Mouse (Mus musculus): Measurements from ENCODE around the gene Gm12216. TPM values are rescaled to one million over a fixed set of nuclear protein-coding genes. Genes with fewer than 3 reads are reported as not detected.
A peak's percentile ranks its signal among the peaks of the same experiment; 100 is the strongest.
"Not testable (repeated sequence)": the region's sequence is repeated elsewhere in the genome, so short reads cannot be mapped to it uniquely, and the experiment has no call there.

Gene Gm12216
- polyA plus RNA-seq (2015; fragmentation: Nextera tagmentation; extraction: Ambion mirVana) = 1.7 and 2.4 TPM in 2 replicates

DNA sequence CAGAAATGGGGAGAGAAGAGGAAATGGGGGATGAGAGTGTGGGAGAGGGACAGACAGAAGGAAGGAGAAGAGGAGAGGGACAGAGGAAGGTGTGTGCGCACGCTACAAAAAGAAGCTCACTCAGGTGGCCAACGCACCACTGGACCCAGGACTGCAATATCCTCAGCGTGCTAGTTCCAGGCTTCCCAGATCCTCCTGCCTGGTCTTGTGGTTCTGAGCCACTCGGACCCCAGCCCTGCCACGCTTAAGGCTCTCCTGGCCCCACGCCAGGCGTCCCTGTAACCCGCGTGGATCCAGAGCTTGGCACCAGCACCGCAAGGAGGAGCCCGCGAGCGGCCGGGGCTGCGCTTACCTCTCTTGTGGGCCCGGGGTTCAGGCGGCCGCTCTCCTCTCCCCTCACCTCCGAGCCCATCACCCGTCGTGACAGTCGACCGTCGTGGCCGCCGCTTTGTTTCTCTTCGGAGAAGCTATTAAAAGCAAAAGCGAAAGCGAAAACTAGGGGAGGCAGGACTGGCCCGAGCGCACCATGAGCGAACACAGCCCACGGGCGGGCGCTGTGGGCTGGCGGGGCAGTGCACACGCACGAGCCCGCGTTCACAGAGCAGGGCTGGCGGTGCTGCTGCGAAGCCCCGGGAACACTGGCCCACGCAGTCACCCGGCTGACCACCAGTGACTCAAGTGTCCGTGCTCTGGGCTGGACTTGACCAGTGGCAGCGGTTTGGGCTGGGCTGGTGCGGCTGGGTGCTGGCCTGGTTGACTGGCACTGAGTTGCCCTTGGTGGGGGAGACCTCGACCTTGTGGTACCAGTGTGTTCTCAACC lies at the start of gene Gm12216:
Gene Gm12216 (minus strand): TSS at position 496 of the 820 bp plus-strand sequence.
- Histone ChIP-seq H3K4me2 (ENCODE audit: low read depth, low read length) (peak within 1 kb of the TSS; percentile 81), H3K9ac (ENCODE audit: low read depth, low read length) (peak within 1 kb of the TSS; percentile 80), H3K27ac (ENCODE audit: low read length) (peak within 1 kb of the TSS; percentile 28; the same call in 1 of the 2 replicates), H3K4me3 (ENCODE audit: low read length) (peak within 1 kb of the TSS; percentile 60)
- ATAC-seq = peak; percentile 78
- not testable (repeated sequence) for H3K27me3 ChIP-seq (replicated peaks; ENCODE audit: control insufficient read depth, insufficient read depth, low read length); H3K36me3 ChIP-seq (ENCODE audit: control insufficient read depth, insufficient read depth, low read length); H3K9me3 ChIP-seq (ENCODE audit: control insufficient read depth, low read length); H3K4me1 ChIP-seq (ENCODE audit: control insufficient read depth, insufficient read depth, low read length)
- 12% methylated on average over 38 of the region's 50 CpGs for WGBS

DNA sequence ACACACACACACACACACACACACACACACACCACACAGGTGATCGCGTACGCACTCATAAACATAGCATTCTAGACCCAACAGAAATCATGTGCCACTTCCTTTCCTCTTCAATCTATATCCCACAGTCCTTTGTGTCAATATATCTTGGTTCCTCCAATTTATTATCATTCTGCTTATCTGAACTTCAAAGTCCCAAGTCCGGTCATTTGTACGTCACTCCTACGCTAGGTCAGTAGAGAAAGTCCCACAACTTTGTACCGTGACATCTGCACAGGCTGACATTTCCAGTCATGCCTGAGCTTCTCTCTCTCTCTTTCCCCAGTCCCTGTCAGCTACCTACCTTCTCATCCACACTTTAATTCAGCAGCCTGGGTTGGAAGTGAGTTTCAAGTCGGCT lies 49.6 kb upstream of the Gm12216 start:
- Histone ChIP-seq H3K27ac (ENCODE audit: low read length) (peak overlapping the region; percentile 43; the same call in 1 of the 2 replicates), H3K9ac (ENCODE audit: low read depth, low read length) (no peak overlapping the region), H3K27me3 (replicated peaks; ENCODE audit: control insufficient read depth, insufficient read depth, low read length) (no peaks in the 10 kb centered on the region), H3K4me3 (ENCODE audit: low read length) (no peak overlapping the region), H3K9me3 (ENCODE audit: control insufficient read depth, low read length) (no peaks in the 10 kb centered on the region), H3K36me3 (ENCODE audit: control insufficient read depth, insufficient read depth, low read length) (no peaks in the 10 kb centered on the region), H3K4me2 (ENCODE audit: low read depth, low read length) (no peak overlapping the region), H3K4me1 (ENCODE audit: control insufficient read depth, insufficient read depth, low read length) (peaks cover 13% of the 10 kb centered on the region)
- peak; percentile 57 for ATAC-seq
- WGBS = 71% methylated on average over 8 of the region's 8 CpGs

DNA sequence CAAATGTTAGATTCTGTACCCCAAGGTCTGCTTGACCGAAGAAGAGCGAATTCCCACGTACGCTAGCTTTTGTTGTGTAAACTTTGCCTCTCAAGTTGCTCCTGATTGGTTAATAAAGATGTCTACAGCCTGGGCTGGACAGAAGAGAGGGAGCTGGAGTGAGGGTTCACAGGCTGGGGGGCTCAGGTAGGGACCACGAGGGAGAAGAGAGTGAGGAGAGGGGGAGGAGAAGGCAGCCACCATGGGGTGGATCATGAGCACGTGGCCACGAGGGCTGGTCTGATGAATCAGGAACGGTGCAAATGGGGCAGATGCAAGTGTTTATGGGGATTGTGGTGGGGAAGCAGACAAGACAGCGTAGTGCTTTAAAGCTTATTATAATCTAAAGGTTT lies 45.5 kb upstream of the Gm12216 start:
- H3K4me3 ChIP-seq (ENCODE audit: low read length) = no peak overlapping the region
- no peak overlapping the region for H3K9ac ChIP-seq (ENCODE audit: low read depth, low read length)
- no peaks in the 10 kb centered on the region for H3K9me3 ChIP-seq (ENCODE audit: control insufficient read depth, low read length)
- peak overlapping the region; percentile 76 for H3K27ac ChIP-seq (ENCODE audit: low read length)
- ATAC-seq = peak; percentile 8; the same call in 1 of the 2 replicates
- no peaks in the 10 kb centered on the region for H3K27me3 ChIP-seq (replicated peaks; ENCODE audit: control insufficient read depth, insufficient read depth, low read length)
- peaks cover 22% of the 10 kb centered on the region for H3K4me1 ChIP-seq (ENCODE audit: control insufficient read depth, insufficient read depth, low read length)
- H3K36me3 ChIP-seq (ENCODE audit: control insufficient read depth, insufficient read depth, low read length) = no peaks in the 10 kb centered on the region
- no peak overlapping the region for H3K4me2 ChIP-seq (ENCODE audit: low read depth, low read length)
- 55% methylated on average over 9 of the region's 9 CpGs for WGBS

DNA sequence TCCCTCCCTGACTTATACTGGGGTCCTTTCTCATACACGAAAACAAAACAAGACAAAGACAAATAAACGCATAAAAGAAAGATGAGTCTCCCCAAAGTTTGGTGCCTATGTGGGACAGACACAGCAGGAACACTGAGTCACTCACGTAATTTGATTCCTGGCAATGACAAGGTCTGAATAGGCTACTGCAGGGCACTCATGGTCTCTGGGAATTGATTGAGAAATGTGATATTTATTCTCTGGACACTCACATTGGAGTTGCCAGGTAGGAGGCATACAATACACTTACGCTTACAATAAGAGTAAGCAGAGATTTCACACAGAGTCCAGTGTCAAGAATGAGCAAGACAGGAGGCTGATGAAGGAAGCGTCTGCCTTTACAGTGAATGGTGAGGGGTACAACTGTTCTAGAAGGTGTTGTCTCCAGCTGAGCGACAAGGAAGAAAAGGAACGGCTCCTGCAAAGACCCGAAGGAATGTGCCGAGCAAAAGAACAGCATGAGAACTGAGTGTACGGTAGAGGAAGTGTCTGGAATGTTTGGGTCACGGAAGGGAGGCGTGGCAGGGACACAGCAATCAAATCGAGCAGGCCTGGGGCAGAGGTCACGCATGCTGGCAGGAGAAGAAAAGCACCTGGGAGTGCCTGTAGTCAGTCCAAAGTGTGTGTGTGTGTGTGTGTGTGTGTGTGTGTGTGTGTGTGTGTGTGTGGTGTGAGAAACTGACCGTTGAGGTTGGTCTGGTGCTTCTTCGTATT lies 44.9 kb upstream of the Gm12216 start:
- ATAC-seq = peak; percentile 93
- 28% methylated on average over 16 of the region's 16 CpGs for WGBS
- Histone ChIP-seq H3K4me3 (ENCODE audit: low read length) (no peak overlapping the region), H3K9ac (ENCODE audit: low read depth, low read length) (peak overlapping the region; percentile 45; the same call in 1 of the 2 replicates), H3K36me3 (ENCODE audit: control insufficient read depth, insufficient read depth, low read length) (no peaks in the 10 kb centered on the region), H3K4me2 (ENCODE audit: low read depth, low read length) (peak overlapping the region; percentile 35; the same call in 1 of the 2 replicates), H3K27me3 (replicated peaks; ENCODE audit: control insufficient read depth, insufficient read depth, low read length) (no peaks in the 10 kb centered on the region), H3K27ac (ENCODE audit: low read length) (peak overlapping the region; percentile 85), H3K4me1 (ENCODE audit: control insufficient read depth, insufficient read depth, low read length) (peaks cover 22% of the 10 kb centered on the region), H3K9me3 (ENCODE audit: control insufficient read depth, low read length) (no peaks in the 10 kb centered on the region)

DNA sequence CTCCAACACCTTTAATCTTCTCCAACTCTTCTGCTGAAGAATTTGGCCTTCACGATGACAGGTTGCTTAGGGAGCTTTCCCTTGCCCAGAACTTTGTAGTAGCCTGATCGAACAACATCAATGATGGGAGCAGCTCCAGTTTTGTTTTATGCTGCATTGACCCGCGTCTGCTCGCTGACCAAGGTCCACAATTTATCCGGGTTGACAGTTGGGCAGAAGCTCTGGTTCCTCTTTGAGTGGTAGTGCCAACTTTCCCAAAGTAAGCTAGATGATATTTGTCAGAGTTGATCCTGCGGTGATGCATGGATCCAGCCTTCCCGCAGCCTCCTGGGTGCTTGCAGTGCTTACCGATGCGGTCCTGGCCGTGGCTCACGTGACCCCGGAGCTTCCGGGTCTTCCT lies 43.7 kb upstream of the Gm12216 start:
- WGBS = 91% methylated on average over 14 of the region's 14 CpGs
- no peak for ATAC-seq
- H3K9ac ChIP-seq (ENCODE audit: low read depth, low read length) = no peak overlapping the region

DNA sequence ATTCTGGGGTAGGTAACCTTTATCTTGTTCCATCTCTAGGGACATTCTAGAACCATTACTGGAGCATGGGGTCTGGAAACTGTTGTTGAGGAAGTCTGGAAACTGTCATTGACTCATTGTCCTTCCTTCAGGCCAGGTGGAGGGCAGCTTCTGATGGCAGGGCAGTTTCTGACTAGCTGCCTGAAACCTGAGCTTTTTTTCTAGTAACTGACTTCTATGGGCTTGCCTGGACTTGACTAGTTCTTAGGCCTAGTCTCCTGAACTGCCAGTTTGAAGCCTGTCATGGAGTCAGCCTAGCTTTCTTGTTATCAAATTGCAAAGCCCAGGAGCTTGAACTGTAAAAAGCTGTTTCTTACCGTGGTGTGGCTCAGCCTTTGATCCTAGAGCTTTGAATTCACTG lies 41.9 kb upstream of the Gm12216 start:
- no peak overlapping the region for H3K4me3 ChIP-seq (ENCODE audit: low read length)
- no peaks in the 10 kb centered on the region for H3K27me3 ChIP-seq (replicated peaks; ENCODE audit: control insufficient read depth, insufficient read depth, low read length)
- H3K27ac ChIP-seq (ENCODE audit: low read length) = no peak overlapping the region
- no peaks in the 10 kb centered on the region for H3K36me3 ChIP-seq (ENCODE audit: control insufficient read depth, insufficient read depth, low read length)
- no peak for ATAC-seq
- H3K9me3 ChIP-seq (ENCODE audit: control insufficient read depth, low read length) = no peaks in the 10 kb centered on the region
- no peak overlapping the region for H3K4me2 ChIP-seq (ENCODE audit: low read depth, low read length)
- H3K9ac ChIP-seq (ENCODE audit: low read depth, low read length) = no peak overlapping the region
- WGBS = 42% methylated on average over 1 of the region's 1 CpGs
- H3K4me1 ChIP-seq (ENCODE audit: control insufficient read depth, insufficient read depth, low read length) = peaks cover 18% of the 10 kb centered on the region

More for the DNA sequence above, 43.7 kb upstream of the Gm12216 start:
- no peak overlapping the region for H3K4me3 ChIP-seq (ENCODE audit: low read length)
- H3K4me2 ChIP-seq (ENCODE audit: low read depth, low read length) = no peak overlapping the region
- H3K9me3 ChIP-seq (ENCODE audit: control insufficient read depth, low read length) = no peaks in the 10 kb centered on the region
- no peaks in the 10 kb centered on the region for H3K36me3 ChIP-seq (ENCODE audit: control insufficient read depth, insufficient read depth, low read length)
- peaks cover 18% of the 10 kb centered on the region for H3K4me1 ChIP-seq (ENCODE audit: control insufficient read depth, insufficient read depth, low read length)
- no peaks in the 10 kb centered on the region for H3K27me3 ChIP-seq (replicated peaks; ENCODE audit: control insufficient read depth, insufficient read depth, low read length)
- H3K27ac ChIP-seq (ENCODE audit: low read length) = peak overlapping the region; percentile 85; the same call in 1 of the 2 replicates

DNA sequence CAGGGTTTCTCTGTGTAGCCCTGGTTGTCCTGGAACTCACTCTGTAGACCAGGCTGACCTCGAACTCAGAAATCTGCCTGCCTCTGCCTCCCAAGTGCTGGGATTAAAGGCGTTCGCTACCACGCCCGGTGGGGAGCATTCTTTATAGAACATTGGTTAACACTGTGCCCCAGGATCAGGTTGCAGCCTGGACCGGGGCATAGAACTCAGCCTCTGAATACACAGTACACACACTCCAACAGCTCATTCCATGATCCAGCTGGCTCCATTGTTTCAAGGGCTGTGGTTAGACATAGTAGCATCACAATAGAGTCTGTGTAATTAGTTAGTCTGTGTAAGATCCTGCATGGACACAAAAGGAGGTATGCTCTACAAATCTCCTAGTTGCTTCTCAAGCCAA lies 40.9 kb upstream of the Gm12216 start:
- ATAC-seq = no peak
- H3K9ac ChIP-seq (ENCODE audit: low read depth, low read length) = no peak overlapping the region
- WGBS = 93% methylated on average over 6 of the region's 6 CpGs
- H3K27me3 ChIP-seq (replicated peaks; ENCODE audit: control insufficient read depth, insufficient read depth, low read length) = no peaks in the 10 kb centered on the region
- no peak overlapping the region for H3K4me2 ChIP-seq (ENCODE audit: low read depth, low read length)
- peaks cover 18% of the 10 kb centered on the region for H3K4me1 ChIP-seq (ENCODE audit: control insufficient read depth, insufficient read depth, low read length)
- H3K4me3 ChIP-seq (ENCODE audit: low read length) = no peak overlapping the region
- no peak overlapping the region for H3K27ac ChIP-seq (ENCODE audit: low read length)
- H3K36me3 ChIP-seq (ENCODE audit: control insufficient read depth, insufficient read depth, low read length) = no peaks in the 10 kb centered on the region
- H3K9me3 ChIP-seq (ENCODE audit: control insufficient read depth, low read length) = no peaks in the 10 kb centered on the region

DNA sequence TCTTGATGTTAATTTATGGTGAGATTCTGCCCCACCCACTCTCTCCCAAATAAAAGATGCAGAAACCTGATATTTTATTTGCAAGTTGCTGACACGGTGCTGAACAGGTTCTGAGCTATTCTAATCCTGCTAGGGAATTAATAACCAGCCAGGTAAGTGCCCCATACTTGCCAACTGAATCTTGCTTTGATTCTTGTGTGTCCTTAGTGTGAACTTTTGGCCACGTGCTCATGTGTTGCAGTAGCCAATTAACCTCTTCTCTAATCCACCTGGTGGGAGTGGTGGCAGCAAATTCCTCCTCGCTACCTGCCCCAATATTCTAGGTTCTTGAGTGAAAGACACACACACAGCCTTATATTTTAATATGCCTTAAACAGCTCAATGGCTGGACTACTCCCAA lies 39.9 kb upstream of the Gm12216 start:
- Histone ChIP-seq H3K9me3 (ENCODE audit: control insufficient read depth, low read length) (no peaks in the 10 kb centered on the region), H3K36me3 (ENCODE audit: control insufficient read depth, insufficient read depth, low read length) (no peaks in the 10 kb centered on the region), H3K27ac (ENCODE audit: low read length) (no peak overlapping the region), H3K9ac (ENCODE audit: low read depth, low read length) (no peak overlapping the region), H3K4me1 (ENCODE audit: control insufficient read depth, insufficient read depth, low read length) (peaks cover 11% of the 10 kb centered on the region), H3K4me2 (ENCODE audit: low read depth, low read length) (no peak overlapping the region), H3K27me3 (replicated peaks; ENCODE audit: control insufficient read depth, insufficient read depth, low read length) (no peaks in the 10 kb centered on the region), H3K4me3 (ENCODE audit: low read length) (no peak overlapping the region)
- WGBS = 53% methylated on average over 3 of the region's 3 CpGs
- no peak for ATAC-seq

DNA sequence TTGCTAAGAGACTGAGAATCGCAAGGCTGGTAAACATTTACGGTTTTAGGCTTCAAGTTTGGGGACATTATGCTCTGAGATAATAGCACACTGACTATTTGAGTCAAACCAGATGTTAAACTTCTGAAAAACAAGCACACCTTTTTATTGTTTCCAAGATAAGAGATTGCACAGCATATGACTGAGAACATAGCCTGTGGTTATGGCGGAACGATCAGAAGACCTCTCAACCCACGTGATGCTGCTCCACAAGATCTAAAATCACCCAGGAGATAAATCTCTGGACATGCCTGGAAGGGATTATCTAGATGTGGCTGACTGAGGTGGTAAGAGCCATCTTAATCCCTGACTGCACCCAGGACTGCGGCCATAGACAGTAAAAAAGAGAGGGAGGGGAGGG lies 37.9 kb upstream of the Gm12216 start:
- Histone ChIP-seq H3K36me3 (ENCODE audit: control insufficient read depth, insufficient read depth, low read length) (no peaks in the 10 kb centered on the region), H3K9me3 (ENCODE audit: control insufficient read depth, low read length) (no peaks in the 10 kb centered on the region), H3K27ac (ENCODE audit: low read length) (no peak overlapping the region), H3K4me3 (ENCODE audit: low read length) (no peak overlapping the region), H3K9ac (ENCODE audit: low read depth, low read length) (no peak overlapping the region), H3K27me3 (replicated peaks; ENCODE audit: control insufficient read depth, insufficient read depth, low read length) (no peaks in the 10 kb centered on the region), H3K4me2 (ENCODE audit: low read depth, low read length) (no peak overlapping the region), H3K4me1 (ENCODE audit: control insufficient read depth, insufficient read depth, low read length) (no peaks in the 10 kb centered on the region)
- WGBS = 55% methylated on average over 6 of the region's 6 CpGs
- ATAC-seq = peak; percentile 64
